8 mouse cellular contexts compared by ENCODE assay signal in genomic region chr14:61680818-61681707, GRCm38 (mm10).
DNase-seq lines count a peak whose midpoint lies in the region; ATAC-seq lines count a peak whose summit lies in the region.

No protein-coding gene starts in this region.

- H3K27me3 ChIP-seq in embryonic facial prominence, embryonic 11.5 days (ENCODE audit: control insufficient read depth, insufficient read depth, low read length): peaks cover 12% of the 10 kb centered on the region
- peaks cover 14% of the 10 kb centered on the region; the same call in 1 of the 2 replicates for H3K27me3 ChIP-seq in limb, embryonic 11.5 days (ENCODE audit: control insufficient read depth, insufficient read depth, low read length)
- H3K27me3 ChIP-seq in midbrain, embryonic 13.5 days: peaks cover 32% of the 10 kb centered on the region

- H3K9ac ChIP-seq in embryonic facial prominence, embryonic 11.5 days (replicated peaks; ENCODE audit: low read length): peak overlapping the region; percentile 82
- peak overlapping the region; percentile 83 for H3K9ac ChIP-seq in limb, embryonic 11.5 days (ENCODE audit: low read length)
- peak overlapping the region; percentile 89 for H3K9ac ChIP-seq in midbrain, embryonic 13.5 days (replicated peaks)

- DNase-seq in 3T3-L1 (ENCODE audit: low read depth, low spot score): peak; percentile 90
- DNase-seq in adrenal gland, postnatal 25 days: peak; percentile 94
- peak; percentile 91 for DNase-seq in embryonic facial prominence, embryonic 11.5 days (ENCODE audit: low spot score)
- peak; percentile 99 for DNase-seq in heart, adult 11 months
- DNase-seq in kidney, adult 18-20 months: peak; percentile 90
- DNase-seq in limb, embryonic 11.5 days (ENCODE audit: low spot score): peak; percentile 92
- DNase-seq in spleen, adult 18-20 months: peak; percentile 78 to 81

- H3K4me1 ChIP-seq in embryonic facial prominence, embryonic 11.5 days (ENCODE audit: control insufficient read depth, insufficient read depth, low read length): peaks cover 3% of the 10 kb centered on the region; the same call in 1 of the 2 replicates
- peaks cover 19% of the 10 kb centered on the region for H3K4me1 ChIP-seq in limb, embryonic 11.5 days (ENCODE audit: control insufficient read depth, insufficient read depth, low read length)
- H3K4me1 ChIP-seq in midbrain, embryonic 13.5 days (replicated peaks): peaks cover 32% of the 10 kb centered on the region

- H3K4me3 ChIP-seq in embryonic facial prominence, embryonic 11.5 days (ENCODE audit: low read depth, low read length): peak overlapping the region; percentile 66
- peak overlapping the region; percentile 84 for H3K4me3 ChIP-seq in limb, embryonic 11.5 days (ENCODE audit: low read depth, low read length)
- H3K4me3 ChIP-seq in midbrain, embryonic 13.5 days (replicated peaks): peak overlapping the region; percentile 83

- H3K36me3 ChIP-seq in embryonic facial prominence, embryonic 11.5 days (replicated peaks; ENCODE audit: control insufficient read depth, insufficient read depth, low read depth, low read length): no peaks in the 10 kb centered on the region
- no peaks in the 10 kb centered on the region for H3K36me3 ChIP-seq in limb, embryonic 11.5 days (ENCODE audit: control insufficient read depth, insufficient read depth, low read length)
- no peaks in the 10 kb centered on the region for H3K36me3 ChIP-seq in midbrain, embryonic 13.5 days

- H3K4me2 ChIP-seq in embryonic facial prominence, embryonic 11.5 days (ENCODE audit: low read depth, low read length): peak overlapping the region; percentile 96
- peak overlapping the region; percentile 65 for H3K4me2 ChIP-seq in limb, embryonic 11.5 days (ENCODE audit: low read depth, severe bottlenecking)
- peak overlapping the region; percentile 88 for H3K4me2 ChIP-seq in midbrain, embryonic 13.5 days (replicated peaks)

- no peaks in the 10 kb centered on the region for H3K9me3 ChIP-seq in embryonic facial prominence, embryonic 11.5 days (replicated peaks; ENCODE audit: control insufficient read depth, low read length)
- no peaks in the 10 kb centered on the region for H3K9me3 ChIP-seq in limb, embryonic 11.5 days (ENCODE audit: control insufficient read depth, low read length)
- H3K9me3 ChIP-seq in midbrain, embryonic 13.5 days: no peaks in the 10 kb centered on the region

- ATAC-seq in embryonic facial prominence, embryonic 11.5 days (replicated peaks; ENCODE audit: insufficient number of reproducible peaks, low FRiP score, low TSS enrichment, low read depth): peak; percentile 64
- ATAC-seq in limb, embryonic 11.5 days (ENCODE audit: insufficient number of reproducible peaks, low FRiP score, low TSS enrichment, low read depth): peak; percentile 69
- ATAC-seq in midbrain, embryonic 13.5 days: peak; percentile 85

- WGBS in embryonic facial prominence, embryonic 11.5 days: 2% methylated on average over 44 of the region's 50 CpGs
- under 1% methylated on average over 48 of the region's 50 CpGs for WGBS in limb, embryonic 11.5 days
- WGBS in midbrain, embryonic 13.5 days: under 1% methylated on average over 48 of the region's 50 CpGs

- peak overlapping the region; percentile 80 for H3K27ac ChIP-seq in embryonic facial prominence, embryonic 11.5 days (replicated peaks; ENCODE audit: low read depth, low read length)
- H3K27ac ChIP-seq in limb, embryonic 11.5 days (replicated peaks; ENCODE audit: low read depth, low read length): peak overlapping the region; percentile 80
- H3K27ac ChIP-seq in midbrain, embryonic 13.5 days: peak overlapping the region; percentile 92

Comparison
In these comparisons a context has a peak if more than half of its experiments do, and no peak if none do; other contexts are left out.
1. Peak in every context shown above with its lines: DNase-seq, ATAC-seq, H3K4me3 ChIP-seq and H3K27ac ChIP-seq.